In the genomic region with DNA sequence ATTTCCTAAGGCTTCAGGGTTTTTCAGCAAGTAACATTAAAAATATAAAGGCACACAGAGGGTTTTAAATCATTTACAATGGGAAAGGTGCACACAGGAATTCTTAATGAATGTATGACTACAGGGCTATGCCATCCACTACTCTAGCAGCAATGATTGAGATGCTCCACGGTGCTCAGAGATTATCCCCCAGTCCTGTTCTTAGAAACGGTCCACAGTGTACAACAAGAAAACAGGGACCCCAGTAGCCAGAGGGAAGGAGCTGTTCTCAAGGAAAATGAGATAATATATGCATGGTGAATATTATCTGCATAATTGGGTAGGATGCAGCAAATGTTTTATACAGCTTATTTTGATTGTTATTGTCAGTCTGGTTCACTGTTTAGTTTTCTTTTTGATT, we compare ENCODE assay signal across 18 mouse cellular contexts.
"Had no signal": no experiment of that assay in that cellular context is flagged by ENCODE, and none has a peak within 500 bp of the region (broad histone marks: within the 10 kb centered on the region; RNA-seq: fewer than 3 reads in every experiment).

No protein-coding gene starts in this region.

- DNase-seq: lung, adult 18-20 months; lung, embryonic 14.5 days; lung, postnatal 10 days; lung, postnatal 4 days; retina, postnatal 1 day; right cerebral cortex, adult 18-20 months; right cerebral cortex, postnatal 25 days; right cerebral cortex, postnatal 4 days; spleen, adult 18-20 months; thymus, adult 18-20 months; thymus, postnatal 14 days; thymus, postnatal 36 days had no signal

- H3K36me3 ChIP-seq: liver, embryonic 12.5 days; neural tube, embryonic 13.5 days; neural tube, embryonic 15.5 days had no signal

- ATAC-seq: liver, embryonic 12.5 days had no signal

- H3K27me3 ChIP-seq: liver, embryonic 12.5 days; neural tube, embryonic 13.5 days; neural tube, embryonic 15.5 days had no signal

- H3K4me3 ChIP-seq: liver, embryonic 12.5 days; myocyte; neural tube, embryonic 13.5 days; neural tube, embryonic 15.5 days had no signal

- H3K4me2 ChIP-seq: liver, embryonic 12.5 days; lung, embryonic 14.5 days; midbrain, embryonic 11.5 days; neural tube, embryonic 13.5 days; neural tube, embryonic 15.5 days had no signal

- H3K9me3 ChIP-seq: liver, embryonic 12.5 days; neural tube, embryonic 13.5 days; neural tube, embryonic 15.5 days had no signal

- H3K9ac ChIP-seq: liver, embryonic 12.5 days; liver, embryonic 14.5 days; lung, embryonic 14.5 days; neural tube, embryonic 13.5 days; neural tube, embryonic 15.5 days had no signal

- H3K27ac ChIP-seq: liver, embryonic 12.5 days; liver, embryonic 14.5 days; neural tube, embryonic 13.5 days; neural tube, embryonic 15.5 days had no signal

- H3K4me1 ChIP-seq: liver, embryonic 12.5 days; neural tube, embryonic 13.5 days; neural tube, embryonic 15.5 days had no signal
